Mouse (Mus musculus): ENCODE measurements at regions not wholly inside any gene's neighbourhood (a gene's known extent, or its start where the extent isn't known, plus 50 kb on each side); places are given as distances from the start of the nearest gene placed in this dataset.
"Not testable (repeated sequence)": the region's sequence is repeated elsewhere in the genome, so short reads cannot be mapped to it uniquely, and the experiment has no call there.

DNA sequence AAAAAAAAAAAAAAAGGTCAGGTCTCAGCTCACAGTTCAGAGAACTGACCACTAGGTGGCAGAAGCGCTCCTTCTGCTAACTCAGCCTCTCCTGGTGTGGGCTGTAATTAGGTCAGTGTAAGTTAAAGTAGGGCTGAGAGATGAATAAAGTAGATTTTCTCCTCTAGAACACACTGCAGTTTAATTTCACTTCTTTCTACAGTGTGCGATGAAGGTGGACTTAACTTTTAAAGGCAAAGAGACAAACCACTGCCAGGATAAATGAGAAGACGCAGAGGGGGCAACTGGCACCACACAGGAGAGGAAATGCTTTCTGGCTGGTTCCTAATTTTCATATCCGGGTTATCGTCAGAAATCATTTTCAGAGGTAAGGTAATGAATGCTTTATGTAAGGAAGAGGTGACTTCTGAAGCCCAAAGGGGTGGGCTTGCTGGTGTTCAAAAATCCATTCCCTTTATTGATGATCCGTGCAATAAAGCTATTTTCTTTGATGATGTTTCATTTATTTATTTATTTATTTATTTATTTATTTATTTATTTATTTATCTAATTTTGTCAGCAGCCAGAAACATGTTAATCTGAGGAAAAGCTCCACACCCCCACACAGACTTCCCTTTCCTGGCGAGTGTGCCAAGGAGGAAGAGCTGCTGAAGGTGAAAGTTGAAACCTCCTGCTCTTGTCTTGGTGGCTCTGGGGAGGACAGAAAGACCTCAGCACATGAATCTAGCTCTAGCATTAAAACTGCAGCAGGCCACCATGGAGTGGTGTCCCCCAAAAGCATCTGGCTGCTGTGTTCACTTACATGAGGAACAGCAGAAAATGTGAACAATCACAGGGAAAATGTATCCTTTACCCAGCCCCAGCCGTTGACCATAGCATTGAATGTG, 582.4 kb upstream of the Gje1 start:
- no peak overlapping the region for H3K4me3 ChIP-seq
- H3K27me3 ChIP-seq (ENCODE audit: control insufficient read depth, insufficient read depth, insufficient read length) = no peaks in the 10 kb centered on the region
- H3K36me3 ChIP-seq (ENCODE audit: control insufficient read depth, insufficient read depth) = no peaks in the 10 kb centered on the region
- peak overlapping the region; percentile 61 for H3K4me2 ChIP-seq (ENCODE audit: low read depth)
- no peaks in the 10 kb centered on the region for H3K79me2 ChIP-seq (ENCODE audit: control insufficient read depth, insufficient read depth)
- TF ChIP-seq POLR2AphosphoS2 (IDR thresholded peaks at IDR 0.05; ENCODE audit: insufficient read length, low read depth) = no peak
- no peak for TF ChIP-seq CEBPB (IDR thresholded peaks at IDR 0.05; ENCODE audit: insufficient read depth, poor library complexity, severe bottlenecking)
- no peak for TF ChIP-seq SRF (IDR thresholded peaks at IDR 0.05; ENCODE audit: control insufficient read depth, insufficient read length, low read depth)
- no peak for TF ChIP-seq USF1 (IDR thresholded peaks at IDR 0.05; ENCODE audit: low read depth)
- TF ChIP-seq MAX (IDR thresholded peaks at IDR 0.05; ENCODE audit: low read depth) = no peak
- TF ChIP-seq MYOD1 (IDR thresholded peaks at IDR 0.05; ENCODE audit: control insufficient read depth in 1 of 3, insufficient read length in 2 of 3, low read depth in 2 of 3) = no peak
- no peak for TF ChIP-seq POLR2A (IDR thresholded peaks at IDR 0.05; ENCODE audit: insufficient read length, low read depth)
- TF ChIP-seq E2F4 (IDR thresholded peaks at IDR 0.05; ENCODE audit: insufficient read depth) = no peak
- no peak for TF ChIP-seq REST (IDR thresholded peaks at IDR 0.05; ENCODE audit: insufficient read depth, insufficient read length)
- TF ChIP-seq TCF3 (IDR thresholded peaks at IDR 0.05; ENCODE audit: insufficient read length, low read depth) = no peak
- no peak overlapping the region for H3ac ChIP-seq (ENCODE audit: control insufficient read depth, insufficient read length)

DNA sequence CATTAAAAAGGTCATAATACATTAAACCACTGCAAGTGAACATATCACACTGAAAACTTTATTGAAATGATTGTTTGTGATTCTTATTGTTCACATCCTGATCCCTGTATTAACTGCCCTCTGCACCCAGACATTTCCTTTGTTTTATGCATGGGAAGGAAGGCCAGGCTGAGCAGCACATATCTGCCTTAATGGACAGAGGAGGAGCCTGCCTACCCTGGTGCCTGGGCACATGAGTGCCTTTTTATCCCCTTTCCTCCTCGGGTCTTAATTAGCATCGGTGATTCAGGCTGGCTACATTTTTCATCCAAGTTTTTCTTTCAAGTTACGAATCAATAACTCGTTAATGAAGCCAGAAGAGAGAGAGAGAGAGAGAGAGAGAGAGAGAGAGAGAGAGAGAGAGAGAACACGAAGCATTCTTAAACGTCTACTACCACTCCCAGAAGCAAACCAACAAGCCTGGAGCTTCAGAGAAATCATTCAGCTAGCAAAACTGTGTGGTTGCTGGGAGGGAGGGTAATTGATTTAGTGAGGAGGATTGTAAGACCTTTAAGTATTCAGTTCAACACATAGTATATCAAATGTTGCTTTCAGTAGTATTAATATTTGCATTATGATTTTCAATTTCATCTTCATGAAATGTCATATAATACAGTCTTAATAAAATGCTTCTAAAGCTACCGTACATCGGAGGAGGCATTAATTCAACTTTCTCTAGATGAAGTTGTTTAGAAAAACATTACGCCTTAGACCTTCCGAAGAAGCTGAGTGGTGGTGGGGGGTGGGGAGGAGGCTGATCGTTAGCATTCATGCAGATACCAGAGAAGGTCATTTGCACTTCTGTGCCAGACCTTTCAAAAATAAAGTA, 581.6 kb upstream of the Gje1 start:
- Histone ChIP-seq H3K4me2 (ENCODE audit: low read depth) (no peak overlapping the region), H3K36me3 (ENCODE audit: control insufficient read depth, insufficient read depth) (no peaks in the 10 kb centered on the region), H3ac (ENCODE audit: control insufficient read depth, insufficient read length) (no peak overlapping the region), H3K4me3 (no peak overlapping the region), H3K79me2 (ENCODE audit: control insufficient read depth, insufficient read depth) (no peaks in the 10 kb centered on the region), H3K27me3 (ENCODE audit: control insufficient read depth, insufficient read depth, insufficient read length) (no peaks in the 10 kb centered on the region)
- TF ChIP-seq TCF3 (IDR thresholded peaks at IDR 0.05; ENCODE audit: insufficient read length, low read depth) (no peak), MYOG (IDR thresholded peaks at IDR 0.05; ENCODE audit: control insufficient read depth in 1 of 3, insufficient read depth in 1 of 3, insufficient read length in 2 of 3, low read depth in 2 of 3) (no peak), TCF12 (IDR thresholded peaks at IDR 0.05; ENCODE audit: insufficient read depth, poor library complexity, severe bottlenecking) (no peak), MAX (IDR thresholded peaks at IDR 0.05; ENCODE audit: low read depth) (no peak), POLR2A (IDR thresholded peaks at IDR 0.05; ENCODE audit: insufficient read length, low read depth) (no peak), E2F4 (IDR thresholded peaks at IDR 0.05; ENCODE audit: insufficient read depth) (no peak), REST (IDR thresholded peaks at IDR 0.05; ENCODE audit: insufficient read depth, insufficient read length) (no peak), USF1 (IDR thresholded peaks at IDR 0.05; ENCODE audit: low read depth) (no peak), MYOD1 (IDR thresholded peaks at IDR 0.05; ENCODE audit: control insufficient read depth in 1 of 3, insufficient read length in 2 of 3, low read depth in 2 of 3) (no peak), POLR2AphosphoS2 (IDR thresholded peaks at IDR 0.05; ENCODE audit: insufficient read length, low read depth) (no peak), CEBPB (IDR thresholded peaks at IDR 0.05; ENCODE audit: insufficient read depth, poor library complexity, severe bottlenecking) (no peak), SRF (IDR thresholded peaks at IDR 0.05; ENCODE audit: control insufficient read depth, insufficient read length, low read depth) (no peak)

DNA sequence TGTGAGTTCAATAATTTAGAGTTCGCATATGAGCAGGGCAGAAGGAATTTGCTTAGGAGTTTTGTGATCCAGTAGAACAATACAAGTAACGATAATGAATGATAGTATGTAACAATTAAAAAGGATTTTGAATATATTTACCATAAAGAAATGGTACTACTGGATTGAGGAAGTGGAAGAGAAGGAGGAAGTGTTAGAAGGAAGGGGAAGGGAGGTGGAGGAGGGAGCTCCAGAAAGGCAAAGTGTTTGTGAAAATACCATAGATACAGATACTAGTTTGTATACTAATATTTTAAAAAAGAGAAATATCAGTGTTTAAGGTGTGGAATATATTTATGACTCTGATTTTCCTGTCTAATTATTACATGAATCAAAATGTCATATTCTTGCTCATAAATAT, 579.2 kb upstream of the Gje1 start:
- Histone ChIP-seq H3K27me3 (ENCODE audit: control insufficient read depth, insufficient read depth, insufficient read length) (no peaks in the 10 kb centered on the region), H3K79me2 (ENCODE audit: control insufficient read depth, insufficient read depth) (no peaks in the 10 kb centered on the region), H3ac (ENCODE audit: control insufficient read depth, insufficient read length) (no peak overlapping the region), H3K4me2 (ENCODE audit: low read depth) (no peak overlapping the region), H3K36me3 (ENCODE audit: control insufficient read depth, insufficient read depth) (no peaks in the 10 kb centered on the region), H3K4me3 (no peak overlapping the region)
- TF ChIP-seq TCF3 (IDR thresholded peaks at IDR 0.05; ENCODE audit: insufficient read length, low read depth) (no peak), POLR2A (IDR thresholded peaks at IDR 0.05; ENCODE audit: insufficient read length, low read depth) (no peak), E2F4 (IDR thresholded peaks at IDR 0.05; ENCODE audit: insufficient read depth) (no peak), CEBPB (IDR thresholded peaks at IDR 0.05; ENCODE audit: insufficient read depth, poor library complexity, severe bottlenecking) (no peak), TCF12 (IDR thresholded peaks at IDR 0.05; ENCODE audit: insufficient read depth, poor library complexity, severe bottlenecking) (no peak), REST (IDR thresholded peaks at IDR 0.05; ENCODE audit: insufficient read depth, insufficient read length) (no peak), MYOG (IDR thresholded peaks at IDR 0.05; ENCODE audit: control insufficient read depth in 1 of 3, insufficient read depth in 1 of 3, insufficient read length in 2 of 3, low read depth in 2 of 3) (no peak), MYOD1 (IDR thresholded peaks at IDR 0.05; ENCODE audit: control insufficient read depth in 1 of 3, insufficient read length in 2 of 3, low read depth in 2 of 3) (no peak), SRF (IDR thresholded peaks at IDR 0.05; ENCODE audit: control insufficient read depth, insufficient read length, low read depth) (no peak), USF1 (IDR thresholded peaks at IDR 0.05; ENCODE audit: low read depth) (no peak), MAX (IDR thresholded peaks at IDR 0.05; ENCODE audit: low read depth) (no peak), POLR2AphosphoS2 (IDR thresholded peaks at IDR 0.05; ENCODE audit: insufficient read length, low read depth) (no peak)

DNA sequence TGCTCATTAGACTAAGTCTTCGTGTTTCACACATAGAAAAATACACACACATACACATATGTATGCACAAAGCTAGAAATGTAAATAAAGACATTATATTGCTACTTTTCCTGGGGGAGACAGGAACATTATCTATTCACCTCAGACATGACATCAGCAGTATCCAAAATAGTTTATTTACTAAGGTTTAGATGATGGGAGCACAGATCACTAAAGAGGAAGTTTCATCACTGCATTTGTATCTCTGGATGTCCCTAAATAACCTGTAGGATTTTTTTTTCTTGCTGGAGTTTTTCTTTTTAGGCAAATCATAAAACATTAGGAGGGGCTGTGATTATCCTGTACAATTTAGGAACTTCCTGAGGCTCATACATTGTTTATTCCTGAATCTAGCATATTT, 576.1 kb upstream of the Gje1 start:
- no peak for TF ChIP-seq MAX (IDR thresholded peaks at IDR 0.05; ENCODE audit: low read depth)
- no peak for TF ChIP-seq REST (IDR thresholded peaks at IDR 0.05; ENCODE audit: insufficient read depth, insufficient read length)
- TF ChIP-seq MYOG (IDR thresholded peaks at IDR 0.05; ENCODE audit: control insufficient read depth in 1 of 3, insufficient read depth in 1 of 3, insufficient read length in 2 of 3, low read depth in 2 of 3) = no peak
- TF ChIP-seq POLR2A (IDR thresholded peaks at IDR 0.05; ENCODE audit: insufficient read length, low read depth) = no peak
- no peak for TF ChIP-seq TCF12 (IDR thresholded peaks at IDR 0.05; ENCODE audit: insufficient read depth, poor library complexity, severe bottlenecking)
- no peak for TF ChIP-seq CEBPB (IDR thresholded peaks at IDR 0.05; ENCODE audit: insufficient read depth, poor library complexity, severe bottlenecking)
- no peak for TF ChIP-seq USF1 (IDR thresholded peaks at IDR 0.05; ENCODE audit: low read depth)
- no peak for TF ChIP-seq SRF (IDR thresholded peaks at IDR 0.05; ENCODE audit: control insufficient read depth, insufficient read length, low read depth)
- no peak for TF ChIP-seq TCF3 (IDR thresholded peaks at IDR 0.05; ENCODE audit: insufficient read length, low read depth)
- no peak for TF ChIP-seq POLR2AphosphoS2 (IDR thresholded peaks at IDR 0.05; ENCODE audit: insufficient read length, low read depth)
- no peak for TF ChIP-seq E2F4 (IDR thresholded peaks at IDR 0.05; ENCODE audit: insufficient read depth)
- TF ChIP-seq MYOD1 (IDR thresholded peaks at IDR 0.05; ENCODE audit: control insufficient read depth in 1 of 3, insufficient read length in 2 of 3, low read depth in 2 of 3) = no peak
- Histone ChIP-seq H3K79me2 (ENCODE audit: control insufficient read depth, insufficient read depth) (no peaks in the 10 kb centered on the region), H3K4me3 (no peak overlapping the region), H3K4me2 (ENCODE audit: low read depth) (no peak overlapping the region), H3K36me3 (ENCODE audit: control insufficient read depth, insufficient read depth) (no peaks in the 10 kb centered on the region), H3K27me3 (ENCODE audit: control insufficient read depth, insufficient read depth, insufficient read length) (no peaks in the 10 kb centered on the region), H3ac (ENCODE audit: control insufficient read depth, insufficient read length) (no peak overlapping the region)

DNA sequence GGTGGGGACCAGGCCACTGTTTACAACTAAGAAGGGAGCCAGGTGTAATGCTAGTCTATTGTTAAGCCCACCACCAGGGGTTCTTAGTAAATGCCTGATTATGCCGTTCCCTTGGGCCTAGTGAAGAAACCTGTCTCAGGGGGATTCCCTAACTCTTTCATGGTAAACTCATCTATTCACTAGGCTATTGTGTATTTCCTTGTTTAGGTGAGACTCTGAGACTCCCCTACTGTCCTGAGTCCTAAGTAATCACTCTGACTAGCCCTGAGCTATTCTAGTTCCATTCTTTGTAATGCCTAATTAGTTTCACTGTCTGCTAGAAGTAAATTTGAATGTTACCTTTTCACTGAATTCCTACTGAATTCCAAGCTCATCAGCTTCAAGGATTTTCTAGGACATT, 545.3 kb upstream of the Gje1 start:
- not testable (repeated sequence) for H3K4me2 ChIP-seq (ENCODE audit: low read depth)

DNA sequence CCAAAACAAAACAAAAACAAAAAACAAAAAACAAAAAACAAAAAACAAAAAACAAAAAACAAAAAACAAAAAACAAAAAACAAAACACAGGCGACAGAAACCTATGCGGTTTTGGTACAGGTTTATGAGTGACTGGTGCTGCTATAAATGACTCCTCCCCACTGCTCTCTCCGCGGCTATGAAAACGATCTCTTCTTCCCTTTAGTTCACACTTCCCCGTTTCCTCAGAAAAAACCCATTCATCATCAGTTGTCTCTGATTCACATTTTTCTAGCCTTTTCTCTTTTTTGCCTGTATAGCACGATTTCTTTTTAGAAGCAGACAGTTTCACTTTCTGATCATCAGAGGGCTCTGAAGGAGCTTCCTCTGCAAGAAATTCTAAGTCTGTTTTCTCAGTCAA, 544.3 kb upstream of the Gje1 start:
- H3K4me2 ChIP-seq (ENCODE audit: low read depth) = peak overlapping the region; percentile 24
- not testable (repeated sequence) for H3K4me3 ChIP-seq; H3K79me2 ChIP-seq (ENCODE audit: control insufficient read depth, insufficient read depth); H3K27me3 ChIP-seq (ENCODE audit: control insufficient read depth, insufficient read depth, insufficient read length); H3K36me3 ChIP-seq (ENCODE audit: control insufficient read depth, insufficient read depth); H3ac ChIP-seq (ENCODE audit: control insufficient read depth, insufficient read length)

More for the DNA sequence above, 545.3 kb upstream of the Gje1 start:
- H3K79me2 ChIP-seq (ENCODE audit: control insufficient read depth, insufficient read depth); H3ac ChIP-seq (ENCODE audit: control insufficient read depth, insufficient read length); H3K4me3 ChIP-seq; H3K36me3 ChIP-seq (ENCODE audit: control insufficient read depth, insufficient read depth); H3K27me3 ChIP-seq (ENCODE audit: control insufficient read depth, insufficient read depth, insufficient read length): not testable (repeated sequence)
